ENCODE assay signal across 16 mouse cellular contexts in genomic region chr2:113018278-113018677, GRCm38 (mm10).
"Had no signal": no experiment of that assay in that cellular context is flagged by ENCODE, and none has a peak within 500 bp of the region (broad histone marks: within the 10 kb centered on the region; RNA-seq: fewer than 3 reads in every experiment).

No protein-coding gene starts in this region.

- H3K9ac ChIP-seq: liver, embryonic 13.5 days; liver, embryonic 15.5 days; liver, postnatal 0 days; midbrain, embryonic 13.5 days; midbrain, embryonic 15.5 days; neural tube, embryonic 12.5 days; stomach, embryonic 15.5 days had no signal

- H3K27me3 ChIP-seq: liver, embryonic 13.5 days; liver, embryonic 15.5 days; megakaryocyte, embryonic 14.5 days; midbrain, embryonic 13.5 days; midbrain, embryonic 15.5 days; neural tube, embryonic 12.5 days; stomach, embryonic 15.5 days had no signal

- H3K4me2 ChIP-seq: liver, embryonic 13.5 days; liver, embryonic 15.5 days; midbrain, embryonic 11.5 days; midbrain, embryonic 13.5 days; midbrain, embryonic 15.5 days; neural tube, embryonic 12.5 days; stomach, embryonic 15.5 days had no signal

- H3K4me1 ChIP-seq: liver, embryonic 13.5 days; liver, embryonic 15.5 days; megakaryocyte, embryonic 14.5 days; midbrain, embryonic 13.5 days; midbrain, embryonic 15.5 days; neural tube, embryonic 12.5 days; stomach, embryonic 15.5 days had no signal

- ATAC-seq: liver, postnatal 0 days; midbrain, embryonic 13.5 days; midbrain, embryonic 15.5 days had no signal

- H3K9me3 ChIP-seq: liver, embryonic 13.5 days; liver, embryonic 15.5 days; midbrain, embryonic 13.5 days; midbrain, embryonic 15.5 days; neural tube, embryonic 12.5 days; stomach, embryonic 15.5 days had no signal

- H3K36me3 ChIP-seq: liver, embryonic 13.5 days; liver, embryonic 15.5 days; midbrain, embryonic 13.5 days; midbrain, embryonic 15.5 days; neural tube, embryonic 12.5 days; stomach, embryonic 15.5 days had no signal

- H3K27ac ChIP-seq: liver, embryonic 13.5 days; liver, embryonic 15.5 days; macrophage; midbrain, embryonic 13.5 days; midbrain, embryonic 15.5 days; neural tube, embryonic 12.5 days; stomach, embryonic 15.5 days; stomach, postnatal 0 days had no signal

- H3K4me3 ChIP-seq: liver, embryonic 13.5 days; liver, embryonic 15.5 days; megakaryocyte, embryonic 14.5 days; midbrain, embryonic 13.5 days; midbrain, embryonic 15.5 days; neural tube, embryonic 12.5 days; stomach, embryonic 15.5 days had no signal

- DNase-seq: liver, embryonic 13.5 days; liver, postnatal 0 days; lung, postnatal 14 days; right cerebral cortex, postnatal 14 days; thymus, adult 2 months; thymus, postnatal 25 days; thymus, postnatal 4 days had no signal
